Mouse (Mus musculus): Measurements from ENCODE around the gene Mical2. TPM values are rescaled to one million over a fixed set of nuclear protein-coding genes. Genes with fewer than 3 reads are reported as not detected.

Gene Mical2
- total and polyA plus RNA-seq, 3 experiments = not detected

DNA sequence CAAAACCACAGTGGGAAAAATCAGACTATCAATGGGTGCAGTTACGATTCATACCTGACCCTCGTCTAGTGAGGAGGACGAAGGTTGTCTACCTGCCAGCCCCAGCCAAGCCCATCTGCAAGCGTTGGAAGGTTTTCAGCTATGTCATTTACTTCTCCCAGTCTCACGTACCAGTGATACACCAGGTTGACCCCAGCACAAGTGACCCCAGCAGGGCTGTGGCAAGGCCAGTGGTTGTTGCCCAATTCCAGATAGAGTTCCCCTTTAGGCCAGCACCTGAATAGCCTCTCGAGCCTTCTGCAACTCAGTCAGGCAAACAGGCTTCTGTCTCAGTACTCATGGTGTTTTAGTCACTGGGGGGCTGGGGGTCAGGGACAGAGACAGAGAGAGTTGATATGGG lies 17.9 kb upstream of the Mical2 start:
- H3K4me3 ChIP-seq (ENCODE audit: control insufficient read depth in 1 of 2, insufficient read depth in 1 of 2, low read depth in 2 of 2, low read length in 2 of 2) = no peak overlapping the region
- H3K27me3 ChIP-seq (ENCODE audit: control insufficient read depth in 1 of 2, insufficient read depth in 2 of 2, low read length in 2 of 2) = no peaks in the 10 kb centered on the region
- TF ChIP-seq POLR2AphosphoS2 (IDR thresholded peaks at IDR 0.05; ENCODE audit: low read length) (no peak), KAT2A (conservative IDR thresholded peaks at IDR 0.05; ENCODE audit: low read depth, low read length) (no peak), ZC3H11A (IDR thresholded peaks at IDR 0.05; ENCODE audit: low read depth, low read length) (no peak), ZKSCAN1 (IDR thresholded peaks at IDR 0.05; ENCODE audit: low read depth, low read length) (no peak), USF2 (IDR thresholded peaks at IDR 0.05; ENCODE audit: borderline replicate concordance in 1 of 2, insufficient read depth in 1 of 2, low read depth in 1 of 2, low read length in 2 of 2) (no peak), TAL1 (IDR thresholded peaks at IDR 0.05; ENCODE audit: low read length) (no peak), SMC3 (IDR thresholded peaks at IDR 0.05; ENCODE audit: low read depth, low read length) (no peak)
- no peaks in the 10 kb centered on the region for H3K4me1 ChIP-seq (ENCODE audit: control insufficient read depth in 1 of 2, insufficient read depth in 2 of 2, low read length in 2 of 2)
- H3K27ac ChIP-seq (ENCODE audit: control insufficient read depth, low read depth, low read length) = no peak overlapping the region
- H3K36me3 ChIP-seq (ENCODE audit: control insufficient read depth in 1 of 2, insufficient read depth in 2 of 2, low read length in 2 of 2) = no peaks in the 10 kb centered on the region
- no peak overlapping the region for H3K9ac ChIP-seq (ENCODE audit: control insufficient read depth, low read depth, low read length, poor library complexity, severe bottlenecking)
- no peaks in the 10 kb centered on the region for H3K79me2 ChIP-seq (ENCODE audit: control insufficient read depth, insufficient read depth, low read length, poor library complexity)
- no peaks in the 10 kb centered on the region for H3K9me3 ChIP-seq (replicated peaks; ENCODE audit: insufficient read depth, low read length)
- DNase-seq (ENCODE audit: low read depth, low spot score) = no peak

DNA sequence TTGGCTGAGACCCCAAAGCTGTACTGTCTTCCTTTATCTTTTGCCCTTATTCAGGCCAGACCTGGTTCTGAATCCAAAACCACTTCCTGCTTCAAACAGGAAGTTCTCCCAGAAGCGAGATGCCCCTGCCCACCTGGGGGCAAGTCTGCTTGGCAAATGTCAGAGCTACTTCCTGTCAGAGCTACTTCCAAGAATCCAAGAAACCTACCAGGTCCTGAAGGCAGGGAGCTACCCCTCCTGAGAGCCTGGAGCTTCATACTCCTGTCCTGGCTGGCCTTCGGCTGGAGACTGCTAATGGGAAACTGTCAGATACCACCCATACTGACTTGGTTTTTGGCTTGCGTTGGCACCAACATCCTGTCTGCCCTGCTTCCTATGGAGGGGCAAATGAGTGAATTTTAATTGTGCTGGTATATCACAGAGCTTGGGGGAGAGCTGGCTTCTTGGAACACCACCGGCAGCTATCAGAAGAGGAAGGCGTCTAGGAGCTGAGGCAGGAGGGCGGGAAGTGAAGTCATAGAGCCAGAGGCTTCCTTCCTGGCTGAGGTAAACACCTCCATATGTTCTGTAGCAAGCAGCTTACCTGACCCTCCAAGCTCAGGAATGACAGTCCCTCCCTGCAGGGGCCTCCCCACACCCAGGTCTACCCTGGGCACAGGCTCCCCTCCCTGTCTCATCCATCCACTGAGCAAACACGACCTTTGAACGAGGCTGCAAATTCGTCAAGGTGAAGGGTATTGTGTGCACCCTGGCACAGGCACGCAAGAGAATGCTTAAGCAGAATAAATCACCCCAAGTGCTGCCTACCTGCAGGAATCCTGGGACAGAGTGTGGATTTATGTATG lies 17.1 kb upstream of the Mical2 start:
- no peak for TF ChIP-seq MAX (IDR thresholded peaks at IDR 0.05; ENCODE audit: low read length)
- no peak for TF ChIP-seq USF2 (IDR thresholded peaks at IDR 0.05; ENCODE audit: borderline replicate concordance in 1 of 2, insufficient read depth in 1 of 2, low read depth in 1 of 2, low read length in 2 of 2)
- TF ChIP-seq SIN3A (IDR thresholded peaks at IDR 0.05; ENCODE audit: low read length) = no peak
- no peak for TF ChIP-seq USF1 (IDR thresholded peaks at IDR 0.05; ENCODE audit: low read depth, low read length)
- no peak for TF ChIP-seq POLR2A (IDR thresholded peaks at IDR 0.05; ENCODE audit: control insufficient read depth in 1 of 2, insufficient read depth in 1 of 2, low read depth in 1 of 2, low read length in 2 of 2, poor library complexity in 1 of 2)
- TF ChIP-seq GABPA (IDR thresholded peaks at IDR 0.05; ENCODE audit: low read depth, low read length) = no peak
- no peak for TF ChIP-seq ZMIZ1 (IDR thresholded peaks at IDR 0.05; ENCODE audit: low read depth, low read length)
- TF ChIP-seq E2F4 (IDR thresholded peaks at IDR 0.05; ENCODE audit: borderline replicate concordance, low read depth, low read length) = no peak
- no peak for TF ChIP-seq GATA1 (IDR thresholded peaks at IDR 0.05; ENCODE audit: low read depth, low read length)
- no peak for TF ChIP-seq TCF12 (IDR thresholded peaks at IDR 0.05; ENCODE audit: low read depth, low read length)
- TF ChIP-seq MEF2A (IDR thresholded peaks at IDR 0.05; ENCODE audit: extremely low read depth, insufficient replicate concordance, low read depth, low read length, poor library complexity, severe bottlenecking) = no peak
- TF ChIP-seq ELF1 (IDR thresholded peaks at IDR 0.05; ENCODE audit: low read depth, low read length) = no peak
- no peak for TF ChIP-seq POLR2AphosphoS2 (IDR thresholded peaks at IDR 0.05; ENCODE audit: low read length)
- no peak for TF ChIP-seq UBTF (IDR thresholded peaks at IDR 0.05; ENCODE audit: borderline replicate concordance, insufficient read depth, low read depth, low read length)
- TF ChIP-seq CHD1 (IDR thresholded peaks at IDR 0.05; ENCODE audit: low read depth, low read length) = no peak
- TF ChIP-seq RCOR1 (IDR thresholded peaks at IDR 0.05; ENCODE audit: low read depth, low read length) = no peak
- no peak for TF ChIP-seq MAZ (IDR thresholded peaks at IDR 0.05; ENCODE audit: low read depth, low read length)
- TF ChIP-seq ZKSCAN1 (IDR thresholded peaks at IDR 0.05; ENCODE audit: low read depth, low read length) = no peak
- no peaks in the 10 kb centered on the region for H3K4me1 ChIP-seq (ENCODE audit: control insufficient read depth in 1 of 2, insufficient read depth in 2 of 2, low read length in 2 of 2)
- H3K4me3 ChIP-seq (ENCODE audit: control insufficient read depth in 1 of 2, insufficient read depth in 1 of 2, low read depth in 2 of 2, low read length in 2 of 2) = no peak overlapping the region
- no peaks in the 10 kb centered on the region for H3K27me3 ChIP-seq (ENCODE audit: control insufficient read depth in 1 of 2, insufficient read depth in 2 of 2, low read length in 2 of 2)
- DNase-seq (ENCODE audit: low read depth, low spot score) = no peak
- no peaks in the 10 kb centered on the region for H3K79me2 ChIP-seq (ENCODE audit: control insufficient read depth, insufficient read depth, low read length, poor library complexity)
- H3K9me3 ChIP-seq (replicated peaks; ENCODE audit: insufficient read depth, low read length) = no peaks in the 10 kb centered on the region
- no peak overlapping the region for H3K9ac ChIP-seq (ENCODE audit: control insufficient read depth, low read depth, low read length, poor library complexity, severe bottlenecking)
- H3K36me3 ChIP-seq (ENCODE audit: control insufficient read depth in 1 of 2, insufficient read depth in 2 of 2, low read length in 2 of 2) = no peaks in the 10 kb centered on the region
- no peak overlapping the region for H3K27ac ChIP-seq (ENCODE audit: control insufficient read depth, low read depth, low read length)
